Mouse (Mus musculus): ENCODE results near the gene Frk. TPM values are rescaled to one million over a fixed set of nuclear protein-coding genes. Genes with fewer than 3 reads are reported as not detected.
"Not testable (repeated sequence)": the region's sequence is repeated elsewhere in the genome, so short reads cannot be mapped to it uniquely, and the experiment has no call there.

Gene Frk
- 18.1 and 27.6 TPM in 2 replicates for polyA plus RNA-seq (2014; fragmentation: Nextera tagmentation; extraction: Ambion mirVana)

- Histone ChIP-seq H3K9me3 (ENCODE audit: control insufficient read depth, low read length) (no peaks in the 10 kb centered on the region), H3K36me3 (ENCODE audit: control insufficient read depth, insufficient read depth, low read length) (no peaks in the 10 kb centered on the region; the same call in 1 of the 2 replicates), H3K4me2 (replicated peaks; ENCODE audit: low read depth, low read length) (peak within 1 kb of the TSS; percentile 55), H3K27ac (ENCODE audit: low read depth, low read length) (peak within 1 kb of the TSS; percentile 95), H3K9ac (ENCODE audit: low read depth, low read length) (peak within 1 kb of the TSS; percentile 69), H3K4me1 (ENCODE audit: control insufficient read depth, insufficient read depth, low read length) (0 out of 2 replicates have a peak, but pooled peaks cover 6% of the 10 kb centered on the region), H3K4me3 (ENCODE audit: low read length) (peak within 1 kb of the TSS; percentile 57), H3K27me3 (ENCODE audit: control insufficient read depth, insufficient read depth, low read length) (no peaks in the 10 kb centered on the region)
- peak; percentile 91 for ATAC-seq (ENCODE audit: low FRiP score, low TSS enrichment)
- 10% methylated on average over 11 of the region's 11 CpGs for WGBS
These were observed at the start of gene Frk for GRCm38 (mm10) chr10:34483297-34484013. TSS of gene Frk (plus strand) at chr10:34483399.

- H3K9ac ChIP-seq (ENCODE audit: low read depth, low read length); H3K4me1 ChIP-seq (ENCODE audit: control insufficient read depth, insufficient read depth, low read length); H3K9me3 ChIP-seq (ENCODE audit: control insufficient read depth, low read length); ATAC-seq (ENCODE audit: low FRiP score, low TSS enrichment); H3K4me2 ChIP-seq (replicated peaks; ENCODE audit: low read depth, low read length); H3K27me3 ChIP-seq (ENCODE audit: control insufficient read depth, insufficient read depth, low read length); H3K4me3 ChIP-seq (ENCODE audit: low read length); H3K27ac ChIP-seq (ENCODE audit: low read depth, low read length); H3K36me3 ChIP-seq (ENCODE audit: control insufficient read depth, insufficient read depth, low read length): not testable (repeated sequence)
- 96% methylated on average over 6 of the region's 14 CpGs for WGBS
These were observed 49.0 kb upstream of the Frk start for GRCm38 (mm10) chr10:34434191-34434590.

- Histone ChIP-seq H3K36me3 (ENCODE audit: control insufficient read depth, insufficient read depth, low read length) (no peaks in the 10 kb centered on the region), H3K9me3 (ENCODE audit: control insufficient read depth, low read length) (no peaks in the 10 kb centered on the region), H3K4me1 (ENCODE audit: control insufficient read depth, insufficient read depth, low read length) (no peaks in the 10 kb centered on the region), H3K4me2 (replicated peaks; ENCODE audit: low read depth, low read length) (no peak overlapping the region), H3K4me3 (ENCODE audit: low read length) (no peak overlapping the region), H3K27me3 (ENCODE audit: control insufficient read depth, insufficient read depth, low read length) (no peaks in the 10 kb centered on the region), H3K27ac (ENCODE audit: low read depth, low read length) (no peak overlapping the region), H3K9ac (ENCODE audit: low read depth, low read length) (no peak overlapping the region)
- ATAC-seq (ENCODE audit: low FRiP score, low TSS enrichment), result no peak
- 76% methylated on average over 1 of the region's 1 CpGs for WGBS
These were observed 33.7 kb upstream of the Frk start for GRCm38 (mm10) chr10:34449469-34449868.

- ATAC-seq (ENCODE audit: low FRiP score, low TSS enrichment), result no peak
- no peak overlapping the region for H3K9ac ChIP-seq (ENCODE audit: low read depth, low read length)
- no peak overlapping the region for H3K27ac ChIP-seq (ENCODE audit: low read depth, low read length)
- no peak overlapping the region for H3K4me3 ChIP-seq (ENCODE audit: low read length)
- no peaks in the 10 kb centered on the region for H3K4me1 ChIP-seq (ENCODE audit: control insufficient read depth, insufficient read depth, low read length)
- no peaks in the 10 kb centered on the region for H3K9me3 ChIP-seq (ENCODE audit: control insufficient read depth, low read length)
- H3K36me3 ChIP-seq (ENCODE audit: control insufficient read depth, insufficient read depth, low read length), result no peaks in the 10 kb centered on the region
- no peak overlapping the region for H3K4me2 ChIP-seq (replicated peaks; ENCODE audit: low read depth, low read length)
- no peaks in the 10 kb centered on the region for H3K27me3 ChIP-seq (ENCODE audit: control insufficient read depth, insufficient read depth, low read length)
- 74% methylated on average over 4 of the region's 4 CpGs for WGBS
These were observed 21.7 kb upstream of the Frk start for GRCm38 (mm10) chr10:34461451-34461850.

GRCm38 (mm10) chr10:34464321-34464720 is 18.9 kb upstream of the Frk start:
- no peak overlapping the region for H3K27ac ChIP-seq (ENCODE audit: low read depth, low read length)
- H3K9ac ChIP-seq (ENCODE audit: low read depth, low read length), result no peak overlapping the region
- H3K9me3 ChIP-seq (ENCODE audit: control insufficient read depth, low read length), result no peaks in the 10 kb centered on the region
- no peaks in the 10 kb centered on the region for H3K4me1 ChIP-seq (ENCODE audit: control insufficient read depth, insufficient read depth, low read length)
- H3K4me3 ChIP-seq (ENCODE audit: low read length), result no peak overlapping the region
- H3K36me3 ChIP-seq (ENCODE audit: control insufficient read depth, insufficient read depth, low read length), result no peaks in the 10 kb centered on the region
- no peaks in the 10 kb centered on the region for H3K27me3 ChIP-seq (ENCODE audit: control insufficient read depth, insufficient read depth, low read length)
- 91% methylated on average over 4 of the region's 4 CpGs for WGBS
- H3K4me2 ChIP-seq (replicated peaks; ENCODE audit: low read depth, low read length), result no peak overlapping the region
- no peak for ATAC-seq (ENCODE audit: low FRiP score, low TSS enrichment)

- Histone ChIP-seq H3K27ac (ENCODE audit: low read depth, low read length) (no peak overlapping the region), H3K36me3 (ENCODE audit: control insufficient read depth, insufficient read depth, low read length) (no peaks in the 10 kb centered on the region), H3K9me3 (ENCODE audit: control insufficient read depth, low read length) (no peaks in the 10 kb centered on the region), H3K9ac (ENCODE audit: low read depth, low read length) (no peak overlapping the region), H3K4me1 (ENCODE audit: control insufficient read depth, insufficient read depth, low read length) (no peaks in the 10 kb centered on the region), H3K4me3 (ENCODE audit: low read length) (no peak overlapping the region), H3K27me3 (ENCODE audit: control insufficient read depth, insufficient read depth, low read length) (no peaks in the 10 kb centered on the region), H3K4me2 (replicated peaks; ENCODE audit: low read depth, low read length) (no peak overlapping the region)
- WGBS, result 74% methylated on average over 2 of the region's 2 CpGs
- no peak for ATAC-seq (ENCODE audit: low FRiP score, low TSS enrichment)
These were observed 14.2 kb upstream of the Frk start for GRCm38 (mm10) chr10:34469037-34469436.

- 44% methylated on average over 4 of the region's 4 CpGs for WGBS
- Histone ChIP-seq H3K4me3 (ENCODE audit: low read length) (no peak overlapping the region), H3K9me3 (ENCODE audit: control insufficient read depth, low read length) (no peaks in the 10 kb centered on the region), H3K27me3 (ENCODE audit: control insufficient read depth, insufficient read depth, low read length) (no peaks in the 10 kb centered on the region), H3K4me2 (replicated peaks; ENCODE audit: low read depth, low read length) (no peak overlapping the region), H3K27ac (ENCODE audit: low read depth, low read length) (peak overlapping the region; percentile 42; the same call in 1 of the 2 replicates), H3K36me3 (ENCODE audit: control insufficient read depth, insufficient read depth, low read length) (no peaks in the 10 kb centered on the region), H3K4me1 (ENCODE audit: control insufficient read depth, insufficient read depth, low read length) (0 out of 2 replicates have a peak, but pooled peaks cover 6% of the 10 kb centered on the region), H3K9ac (ENCODE audit: low read depth, low read length) (no peak overlapping the region)
- ATAC-seq (ENCODE audit: low FRiP score, low TSS enrichment), result peak; percentile 22; the same call in 1 of the 2 replicates
These were observed 3.2 kb upstream of the Frk start for GRCm38 (mm10) chr10:34479942-34480455.

GRCm38 (mm10) chr10:34484014-34484411 is 814 bp downstream of the Frk start:
- Histone ChIP-seq H3K27ac (ENCODE audit: low read depth, low read length) (peak overlapping the region; percentile 95), H3K36me3 (ENCODE audit: control insufficient read depth, insufficient read depth, low read length) (no peaks in the 10 kb centered on the region; the same call in 1 of the 2 replicates), H3K27me3 (ENCODE audit: control insufficient read depth, insufficient read depth, low read length) (no peaks in the 10 kb centered on the region), H3K4me1 (ENCODE audit: control insufficient read depth, insufficient read depth, low read length) (0 out of 2 replicates have a peak, but pooled peaks cover 6% of the 10 kb centered on the region), H3K4me3 (ENCODE audit: low read length) (peak overlapping the region; percentile 57), H3K9me3 (ENCODE audit: control insufficient read depth, low read length) (no peaks in the 10 kb centered on the region), H3K4me2 (replicated peaks; ENCODE audit: low read depth, low read length) (peak overlapping the region; percentile 55), H3K9ac (ENCODE audit: low read depth, low read length) (peak overlapping the region; percentile 69)
- ATAC-seq (ENCODE audit: low FRiP score, low TSS enrichment), result peak; percentile 56
- WGBS, result 39% methylated on average over 14 of the region's 14 CpGs

GRCm38 (mm10) chr10:34485079-34485478 is 1.9 kb downstream of the Frk start:
- ATAC-seq (ENCODE audit: low FRiP score, low TSS enrichment), result no peak
- peak overlapping the region; percentile 25; the same call in 1 of the 2 replicates for H3K4me2 ChIP-seq (replicated peaks; ENCODE audit: low read depth, low read length)
- 0 out of 2 replicates have a peak, but pooled peaks cover 6% of the 10 kb centered on the region for H3K4me1 ChIP-seq (ENCODE audit: control insufficient read depth, insufficient read depth, low read length)
- H3K4me3 ChIP-seq (ENCODE audit: low read length), result peak overlapping the region; percentile 57; the same call in 1 of the 2 replicates
- no peak overlapping the region for H3K9ac ChIP-seq (ENCODE audit: low read depth, low read length)
- H3K27ac ChIP-seq (ENCODE audit: low read depth, low read length), result no peak overlapping the region
- H3K9me3 ChIP-seq (ENCODE audit: control insufficient read depth, low read length), result no peaks in the 10 kb centered on the region
- no peaks in the 10 kb centered on the region for H3K27me3 ChIP-seq (ENCODE audit: control insufficient read depth, insufficient read depth, low read length)
- WGBS, result 55% methylated on average over 4 of the region's 4 CpGs
- no peaks in the 10 kb centered on the region; the same call in 1 of the 2 replicates for H3K36me3 ChIP-seq (ENCODE audit: control insufficient read depth, insufficient read depth, low read length)

Data from kidney, embryonic 14.5 days (tissue).